Mouse (Mus musculus): ENCODE data around the gene Sox30.

- TF ChIP-seq POLR2A (IDR thresholded peaks at IDR 0.05; ENCODE audit: borderline replicate concordance, low read depth, low read length) (no peak), CTCF (IDR thresholded peaks at IDR 0.05; ENCODE audit: low read depth, low read length) (no peak)
Measured at GRCm38 (mm10) chr11:45973635-45974034, 6.5 kb upstream of the Sox30 start.

Data from bone marrow macrophage, adult 2 months (primary cell).